Mouse (Mus musculus): ENCODE data around the gene Gm27029. TPM values are rescaled to one million over a fixed set of nuclear protein-coding genes. Genes with fewer than 3 reads are reported as not detected.
"Not testable (repeated sequence)": the region's sequence is repeated elsewhere in the genome, so short reads cannot be mapped to it uniquely, and the experiment has no call there.

Gm27029 gene
- polyA plus RNA-seq, 1 experiment from 2014 or later, result 9.9 TPM

GRCm38 (mm10) chr11:101417101-101417855, 7.3 kb downstream of the Gm27029 start, which contains the start of gene Aarsd1:
TSS of gene Aarsd1 (minus strand) at chr11:101417615.
- peak; percentile 71 for ATAC-seq (ENCODE audit: insufficient number of reproducible peaks, insufficient read depth, low FRiP score, low TSS enrichment)
- Histone ChIP-seq H3K9me3 (no peaks in the 10 kb centered on the region), H3K4me2 (replicated peaks) (peak within 1 kb of the TSS; percentile 72), H3K27me3 (no peaks in the 10 kb centered on the region), H3K9ac (peak within 1 kb of the TSS; percentile 85), H3K4me3 (peak within 1 kb of the TSS; percentile 85), H3K36me3 (peaks cover 15% of the 10 kb centered on the region), H3K27ac (peak within 1 kb of the TSS; percentile 84), H3K4me1 (peaks cover 3% of the 10 kb centered on the region; the same call in 1 of the 2 replicates)
- WGBS, result under 1% methylated on average over 45 of the region's 45 CpGs

GRCm38 (mm10) chr11:101416433-101417100, 8.0 kb downstream of the Gm27029 start:
- Histone ChIP-seq H3K4me3 (peak overlapping the region; percentile 85), H3K9ac (peak overlapping the region; percentile 85), H3K27ac (peak overlapping the region; percentile 84), H3K4me1 (peaks cover 3% of the 10 kb centered on the region; the same call in 1 of the 2 replicates), H3K9me3 (no peaks in the 10 kb centered on the region), H3K4me2 (replicated peaks) (peak overlapping the region; percentile 72), H3K36me3 (peaks cover 22% of the 10 kb centered on the region), H3K27me3 (no peaks in the 10 kb centered on the region)
- 3% methylated on average over 11 of the region's 11 CpGs for WGBS
- ATAC-seq (ENCODE audit: insufficient number of reproducible peaks, insufficient read depth, low FRiP score, low TSS enrichment), result 0 out of 2 replicates have a peak, but pooled peaks have one; percentile 25

GRCm38 (mm10) chr11:101415306-101415705, 9.3 kb downstream of the Gm27029 start:
- no peaks in the 10 kb centered on the region for H3K9me3 ChIP-seq
- H3K36me3 ChIP-seq, result peaks cover 35% of the 10 kb centered on the region
- H3K9ac ChIP-seq, result no peak overlapping the region
- ATAC-seq (ENCODE audit: insufficient number of reproducible peaks, insufficient read depth, low FRiP score, low TSS enrichment), result no peak
- no peak overlapping the region for H3K4me2 ChIP-seq (replicated peaks)
- peaks cover 3% of the 10 kb centered on the region; the same call in 1 of the 2 replicates for H3K4me1 ChIP-seq
- H3K27me3 ChIP-seq, result no peaks in the 10 kb centered on the region
- no peak overlapping the region for H3K4me3 ChIP-seq
- no peak overlapping the region for H3K27ac ChIP-seq
- 79% methylated on average over 2 of the region's 2 CpGs for WGBS

DNA sequence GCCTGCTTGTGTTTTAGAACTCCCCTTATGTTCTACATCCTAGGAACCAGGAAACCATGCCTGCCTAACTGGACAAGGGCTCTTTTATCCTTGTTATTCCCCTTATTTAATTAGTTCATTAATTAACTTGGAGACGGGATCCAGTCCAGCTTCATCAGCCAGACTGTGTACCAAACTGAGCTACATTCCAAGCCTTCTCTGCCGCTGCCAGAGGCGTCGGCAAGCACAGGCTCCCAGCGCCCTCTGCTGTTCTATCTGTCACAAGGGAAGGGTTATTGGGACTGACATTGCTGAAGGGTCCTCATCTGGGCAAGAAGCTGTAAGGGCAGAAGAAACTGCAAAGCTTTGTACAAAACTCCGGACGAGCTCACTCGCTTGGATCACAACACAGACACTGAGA, 29.5 kb downstream of the Gm27029 start:
- H3K4me1 ChIP-seq, result no peaks in the 10 kb centered on the region
- H3K9ac ChIP-seq, result no peak overlapping the region
- H3K27ac ChIP-seq, result no peak overlapping the region
- H3K36me3 ChIP-seq, result no peaks in the 10 kb centered on the region
- H3K27me3 ChIP-seq, result no peaks in the 10 kb centered on the region
- ATAC-seq (ENCODE audit: insufficient number of reproducible peaks, insufficient read depth, low FRiP score, low TSS enrichment), result no peak
- no peaks in the 10 kb centered on the region for H3K9me3 ChIP-seq
- H3K4me3 ChIP-seq, result no peak overlapping the region
- 0 out of 2 replicates have a peak overlapping the region, but pooled peaks have one; percentile 3 for H3K4me2 ChIP-seq (replicated peaks)
- 4% methylated on average over 8 of the region's 8 CpGs for WGBS

DNA sequence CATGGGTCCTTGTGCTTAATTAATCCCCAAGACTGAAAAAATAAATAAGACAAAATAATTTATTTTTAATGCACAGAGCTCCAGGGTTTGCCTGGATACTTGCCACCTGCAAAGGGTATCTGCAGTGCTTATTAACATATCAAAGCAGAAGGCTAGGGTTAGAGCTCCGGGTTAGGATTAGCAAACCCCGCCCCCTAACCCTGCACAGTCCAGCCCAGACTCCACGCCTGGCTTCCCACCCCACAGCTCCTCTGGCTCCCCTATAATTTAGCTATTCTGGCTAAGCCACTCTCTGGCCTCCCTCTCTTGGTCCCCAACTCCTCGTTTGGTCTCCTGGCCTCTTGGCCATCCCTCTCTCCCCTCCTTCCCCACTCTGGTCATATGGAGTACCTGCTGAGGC, 42.8 kb downstream of the Gm27029 start:
- Histone ChIP-seq H3K27ac (no peak overlapping the region), H3K9ac (no peak overlapping the region), H3K27me3 (no peaks in the 10 kb centered on the region), H3K4me3 (no peak overlapping the region), H3K36me3 (no peaks in the 10 kb centered on the region), H3K4me2 (replicated peaks) (no peak overlapping the region), H3K9me3 (0 out of 2 replicates have a peak, but pooled peaks cover 2% of the 10 kb centered on the region), H3K4me1 (no peaks in the 10 kb centered on the region)
- WGBS, result 14% methylated on average over 4 of the region's 4 CpGs
- no peak for ATAC-seq (ENCODE audit: insufficient number of reproducible peaks, insufficient read depth, low FRiP score, low TSS enrichment)

DNA sequence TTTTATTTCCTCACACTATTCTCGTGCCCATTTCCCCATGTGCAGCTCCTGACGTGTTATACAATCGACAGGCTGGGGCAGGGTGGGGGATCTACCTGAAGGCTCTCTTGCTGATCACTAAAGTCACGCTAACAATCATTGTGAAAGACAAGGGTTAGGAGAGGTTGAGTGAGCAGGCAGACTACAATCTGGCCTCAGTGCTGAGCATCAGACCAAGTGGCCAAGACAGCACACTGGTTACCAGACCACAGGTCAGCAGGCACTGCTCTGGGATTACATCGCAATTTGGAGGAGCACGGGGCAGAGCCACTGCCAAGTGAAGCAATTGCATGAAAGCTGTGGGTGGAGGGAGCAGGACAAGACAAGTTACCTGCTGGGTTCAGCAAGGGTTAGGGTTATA, 45.7 kb downstream of the Gm27029 start:
- Histone ChIP-seq H3K9ac (no peak overlapping the region), H3K36me3 (no peaks in the 10 kb centered on the region), H3K4me3 (no peak overlapping the region), H3K27ac (no peak overlapping the region), H3K9me3 (0 out of 2 replicates have a peak, but pooled peaks cover 2% of the 10 kb centered on the region), H3K4me1 (no peaks in the 10 kb centered on the region), H3K4me2 (replicated peaks) (no peak overlapping the region), H3K27me3 (no peaks in the 10 kb centered on the region)
- no peak for ATAC-seq (ENCODE audit: insufficient number of reproducible peaks, insufficient read depth, low FRiP score, low TSS enrichment)
- WGBS, result 86% methylated on average over 6 of the region's 6 CpGs

DNA sequence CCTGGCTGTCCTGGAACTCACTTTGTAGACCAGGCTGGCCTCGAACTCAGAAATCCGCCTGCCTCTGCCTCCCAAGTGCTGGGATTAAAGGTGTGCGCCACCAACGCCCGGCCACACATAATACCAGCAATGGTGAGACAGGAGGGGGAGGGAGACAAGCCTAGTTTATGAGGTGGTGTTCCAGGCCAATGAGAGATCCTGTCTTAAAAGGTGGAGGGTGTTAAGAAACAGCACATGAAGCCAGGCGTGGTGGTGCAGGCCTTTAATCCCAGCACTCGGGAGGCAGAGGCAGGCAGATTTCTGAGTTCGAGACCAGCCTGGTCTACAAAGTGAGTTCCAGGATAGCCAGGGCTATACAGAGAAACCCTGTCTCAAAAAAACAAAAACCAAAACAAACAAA, 46.4 kb downstream of the Gm27029 start:
- WGBS, result 84% methylated on average over 8 of the region's 8 CpGs

GRCm38 (mm10) chr11:101374421-101374938, 50.1 kb downstream of the Gm27029 start:
- no peak overlapping the region for H3K27ac ChIP-seq
- H3K9me3 ChIP-seq, result 0 out of 2 replicates have a peak, but pooled peaks cover 2% of the 10 kb centered on the region
- H3K27me3 ChIP-seq, result no peaks in the 10 kb centered on the region
- no peaks in the 10 kb centered on the region for H3K36me3 ChIP-seq
- no peak overlapping the region for H3K9ac ChIP-seq
- H3K4me1 ChIP-seq, result no peaks in the 10 kb centered on the region
- ATAC-seq (ENCODE audit: insufficient number of reproducible peaks, insufficient read depth, low FRiP score, low TSS enrichment), result no peak
- WGBS, result 66% methylated on average over 7 of the region's 7 CpGs
- no peak overlapping the region for H3K4me3 ChIP-seq
- H3K4me2 ChIP-seq (replicated peaks), result no peak overlapping the region

More for the DNA sequence above, 46.4 kb downstream of the Gm27029 start:
- not testable (repeated sequence) for H3K36me3 ChIP-seq; H3K4me3 ChIP-seq; H3K27ac ChIP-seq; H3K9me3 ChIP-seq; H3K27me3 ChIP-seq; H3K9ac ChIP-seq; H3K4me1 ChIP-seq; ATAC-seq (ENCODE audit: insufficient number of reproducible peaks, insufficient read depth, low FRiP score, low TSS enrichment); H3K4me2 ChIP-seq (replicated peaks)

GRCm38 (mm10) chr11:101370141-101370540, 54.5 kb downstream of the Gm27029 start:
- Histone ChIP-seq H3K4me1 (no peaks in the 10 kb centered on the region), H3K9me3 (no peaks in the 10 kb centered on the region), H3K9ac (no peak overlapping the region), H3K27me3 (no peaks in the 10 kb centered on the region), H3K4me2 (replicated peaks) (no peak overlapping the region), H3K27ac (no peak overlapping the region), H3K36me3 (no peaks in the 10 kb centered on the region), H3K4me3 (no peak overlapping the region)
- ATAC-seq (ENCODE audit: insufficient number of reproducible peaks, insufficient read depth, low FRiP score, low TSS enrichment), result no peak
- 71% methylated on average over 5 of the region's 5 CpGs for WGBS

DNA sequence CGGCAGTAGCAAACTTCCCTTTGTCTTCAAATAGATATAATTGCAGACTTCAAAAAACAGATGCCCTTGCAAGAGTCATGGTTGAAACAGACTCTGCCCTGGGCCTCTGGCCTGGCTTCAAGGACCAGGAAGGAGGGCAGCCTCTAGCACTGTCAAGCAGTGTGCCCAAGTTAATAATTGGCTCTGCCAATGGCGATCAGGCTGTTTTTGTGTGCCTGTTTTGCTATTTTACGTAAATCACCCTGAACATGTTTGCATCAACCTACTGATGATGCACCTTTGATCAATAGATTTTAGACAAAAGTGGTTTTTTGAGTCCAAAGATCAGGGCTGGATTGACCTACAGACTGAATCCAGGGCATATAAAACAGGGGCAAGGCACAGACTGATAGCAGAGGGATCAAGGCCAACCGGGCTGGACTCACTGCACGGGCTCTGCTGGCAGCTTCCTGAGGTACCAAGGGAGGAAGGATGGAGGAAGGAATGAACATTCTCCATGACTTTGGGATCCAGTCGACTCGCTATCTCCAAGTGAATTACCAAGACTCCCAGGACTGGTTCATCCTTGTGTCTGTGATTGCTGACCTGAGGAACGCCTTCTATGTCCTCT, 57.2 kb downstream of the Gm27029 start, which contains the start of gene G6pc:
G6pc (plus strand) TSS at position 236 of the 610 bp plus-strand sequence.
- no peaks in the 10 kb centered on the region for H3K4me1 ChIP-seq
- H3K27ac ChIP-seq, result no peak within 1 kb of the TSS
- WGBS, result 86% methylated on average over 8 of the region's 8 CpGs
- no peak for ATAC-seq (ENCODE audit: insufficient number of reproducible peaks, insufficient read depth, low FRiP score, low TSS enrichment)
- H3K4me2 ChIP-seq (replicated peaks), result no peak within 1 kb of the TSS
- no peak within 1 kb of the TSS for H3K4me3 ChIP-seq
- H3K9me3 ChIP-seq, result no peaks in the 10 kb centered on the region
- no peak within 1 kb of the TSS for H3K9ac ChIP-seq
- H3K27me3 ChIP-seq, result no peaks in the 10 kb centered on the region
- H3K36me3 ChIP-seq, result no peaks in the 10 kb centered on the region

DNA sequence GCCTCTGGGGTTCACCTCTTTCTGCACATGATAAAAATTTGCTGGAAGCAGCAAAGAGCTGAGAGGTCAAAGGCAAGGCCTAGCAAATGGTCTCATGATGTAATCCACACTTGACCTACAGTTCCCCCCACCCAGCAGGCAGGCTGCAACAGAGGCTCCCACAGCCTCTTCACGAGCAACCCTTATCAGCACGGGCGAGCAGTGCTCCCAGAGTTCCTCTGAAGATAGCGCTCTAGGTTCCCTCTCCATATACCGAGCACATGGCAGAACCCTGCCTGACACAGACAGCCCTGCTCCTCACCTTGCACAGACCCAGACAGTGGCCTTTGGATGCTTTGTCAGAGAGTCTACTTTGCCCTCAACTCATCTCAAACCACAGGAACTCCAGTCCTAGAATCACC, 60.1 kb downstream of the Gm27029 start:
- no peaks in the 10 kb centered on the region for H3K36me3 ChIP-seq
- ATAC-seq (ENCODE audit: insufficient number of reproducible peaks, insufficient read depth, low FRiP score, low TSS enrichment), result no peak
- H3K4me3 ChIP-seq, result no peak overlapping the region
- no peak overlapping the region for H3K27ac ChIP-seq
- H3K27me3 ChIP-seq, result no peaks in the 10 kb centered on the region
- no peaks in the 10 kb centered on the region for H3K4me1 ChIP-seq
- WGBS, result 79% methylated on average over 5 of the region's 5 CpGs
- H3K9ac ChIP-seq, result no peak overlapping the region
- no peak overlapping the region for H3K4me2 ChIP-seq (replicated peaks)
- no peaks in the 10 kb centered on the region for H3K9me3 ChIP-seq
